8 mouse cellular contexts compared by ENCODE assay signal in the genomic region with DNA sequence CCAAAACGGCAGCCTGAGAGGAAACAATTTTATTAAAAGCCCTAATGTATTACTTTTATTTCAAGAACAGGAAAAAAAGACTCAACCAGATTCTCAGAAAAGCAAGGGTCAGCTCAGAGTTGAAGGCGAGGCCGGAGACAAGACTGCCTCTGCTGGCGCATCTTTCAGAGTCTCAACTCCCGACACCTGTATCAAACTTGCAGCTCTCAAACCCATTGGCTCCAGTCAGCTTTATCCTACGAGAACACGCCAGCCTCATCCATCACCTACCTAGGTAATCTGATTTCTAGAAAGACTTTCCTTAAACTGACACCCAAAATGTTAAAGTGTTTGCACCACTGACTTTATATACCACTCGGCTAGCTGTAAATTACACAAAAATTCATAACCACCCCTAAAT. TPM values are rescaled to one million over a fixed set of nuclear protein-coding genes. Genes with fewer than 3 reads are reported as not detected.
A peak's percentile ranks its signal among the peaks of the same experiment; 100 is the strongest.
DNase-seq lines count a peak whose midpoint lies in the region; ATAC-seq and TF ChIP-seq lines count a peak whose summit lies in the region.

No protein-coding gene starts in this region.

- no peaks in the 10 kb centered on the region for H3K27me3 ChIP-seq in heart, embryonic 13.5 days (replicated peaks)
- no peaks in the 10 kb centered on the region for H3K27me3 ChIP-seq in hindbrain, embryonic 11.5 days (ENCODE audit: control insufficient read depth, insufficient read depth, low read length)

- H3K4me2 ChIP-seq in heart, embryonic 13.5 days = peak overlapping the region; percentile 78
- H3K4me2 ChIP-seq in hindbrain, embryonic 11.5 days (replicated peaks; ENCODE audit: low read depth, low read length) = peak overlapping the region; percentile 58

- peak overlapping the region; percentile 92 for H3K4me3 ChIP-seq in heart, embryonic 13.5 days
- peak overlapping the region; percentile 76 to 91 for H3K4me3 ChIP-seq in ES-E14 (ENCODE audit: insufficient read depth in 1 of 2, low read depth in 1 of 2, low read length in 2 of 2, poor library complexity in 1 of 2, severe bottlenecking in 1 of 2)
- H3K4me3 ChIP-seq in hindbrain, embryonic 11.5 days (ENCODE audit: low read depth, low read length) = peak overlapping the region; percentile 76

- H3K4me1 ChIP-seq in heart, embryonic 13.5 days = peaks cover 17% of the 10 kb centered on the region
- H3K4me1 ChIP-seq in ES-E14 (ENCODE audit: control insufficient read depth in 2 of 2, insufficient read depth in 2 of 2, low read length in 2 of 2, poor library complexity in 1 of 2) = peaks cover 0 to 2% of the 10 kb centered on the region in 2 experiments; a peak in 1 of 4 replicates
- no peaks in the 10 kb centered on the region for H3K4me1 ChIP-seq in hindbrain, embryonic 11.5 days (replicated peaks; ENCODE audit: control insufficient read depth, insufficient read depth, low read length)

- H3K27ac ChIP-seq in heart, embryonic 13.5 days (replicated peaks) = peak overlapping the region; percentile 96
- H3K27ac ChIP-seq in ES-E14 (ENCODE audit: insufficient read depth, low read depth, low read length, poor library complexity, severe bottlenecking) = no peak overlapping the region
- 0 out of 2 replicates have a peak overlapping the region, but pooled peaks have one; percentile 94 for H3K27ac ChIP-seq in hindbrain, embryonic 11.5 days (ENCODE audit: low read depth, low read length)

- ATAC-seq in heart, embryonic 13.5 days (ENCODE audit: extremely low read depth, insufficient number of reproducible peaks, low FRiP score, low TSS enrichment) = no peak
- ATAC-seq in hindbrain, embryonic 11.5 days (ENCODE audit: low FRiP score) = no peak

- WGBS in heart, embryonic 13.5 days = 7% methylated on average over 8 of the region's 8 CpGs
- 10% methylated on average over 8 of the region's 8 CpGs for WGBS in hindbrain, embryonic 11.5 days

- intact Hi-C loops in heart, postnatal 10 days (cut with DNase I) = no loop called here

- H3K36me3 ChIP-seq in heart, embryonic 13.5 days = no peaks in the 10 kb centered on the region
- H3K36me3 ChIP-seq in ES-E14 (ENCODE audit: control insufficient read depth, insufficient read depth, low read length, poor library complexity, severe bottlenecking) = no peaks in the 10 kb centered on the region
- no peaks in the 10 kb centered on the region for H3K36me3 ChIP-seq in hindbrain, embryonic 11.5 days (ENCODE audit: control insufficient read depth, insufficient read depth, low read length)

- peak overlapping the region; percentile 93 for H3K9ac ChIP-seq in heart, embryonic 13.5 days
- H3K9ac ChIP-seq in ES-E14 (ENCODE audit: insufficient read depth, low read depth, low read length, poor library complexity, severe bottlenecking) = no peak overlapping the region; the same call in 1 of the 2 replicates
- H3K9ac ChIP-seq in hindbrain, embryonic 11.5 days (ENCODE audit: low read depth, low read length) = peak overlapping the region; percentile 87

- no peak for DNase-seq in heart, postnatal 10 days
- DNase-seq in ES-E14 (ENCODE audit: low read depth, low spot score) (no peak), liver (peak; percentile 75)
- DNase-seq in cerebellum, postnatal 36 days = peak; percentile 47 to 55
- peak; percentile 49 for DNase-seq in hindbrain, embryonic 11.5 days (ENCODE audit: low spot score)
- peak; percentile 57 for DNase-seq in retina, embryonic 14.5 days (ENCODE audit: low spot score)
- no peak for DNase-seq in urinary bladder, postnatal 14 days (ENCODE audit: low spot score)

- in situ Hi-C loops in ES-E14 (cut with MboI; ENCODE audit: low sequenced_read_pairs in 2 of 2, unreplicated experiment in 2 of 2) = loop anchor here in 1 of 2 experiments (10.0 kb wide), 1 partner anchor 177 kb away; a partner anchor contains a TSS

- H3K9me3 ChIP-seq in heart, embryonic 13.5 days = no peaks in the 10 kb centered on the region
- H3K9me3 ChIP-seq in ES-E14 (ENCODE audit: control insufficient read depth, insufficient read depth, low read depth, low read length) = no peaks in the 10 kb centered on the region
- no peaks in the 10 kb centered on the region for H3K9me3 ChIP-seq in hindbrain, embryonic 11.5 days (ENCODE audit: control insufficient read depth, low read length)

TF ChIP-seq in ES-E14, 5 proteins besides CTCF, POLR2A, EP300 and RAD21:
- TF ChIP-seq CHD2 (IDR thresholded peaks at IDR 0.05; ENCODE audit: low read depth, low read length) (no peak), MAFK (IDR thresholded peaks at IDR 0.05; ENCODE audit: insufficient read depth, low read depth, low read length) (no peak), ZC3H11A (IDR thresholded peaks at IDR 0.05; ENCODE audit: borderline replicate concordance, low read depth, low read length) (no peak), ZNF384 (IDR thresholded peaks at IDR 0.05; ENCODE audit: low read depth, low read length) (no peak), HCFC1 (IDR thresholded peaks at IDR 0.05; ENCODE audit: borderline replicate concordance, insufficient read depth, low read length) (no peak)

RNA-seq across cellular contexts. Expression of a gene that starts 1.1 kb away (rescaled TPM):
- 7.1 and 7.2 TPM in 2 replicates for polyA plus RNA-seq in heart, embryonic 13.5 days (2015; fragmentation: Nextera tagmentation; extraction: Ambion mirVana)
- total RNA-seq in heart, postnatal 10 days (2021) = 1 to 10 TPM; 7.3 to 8.4 TPM
- 8.7 and 9.4 TPM in 2 replicates for total RNA-seq in ES-E14 (2012; rRNA removed)
- polyA plus RNA-seq in hindbrain, embryonic 11.5 days (2014; fragmentation: Nextera tagmentation; extraction: Ambion mirVana) = 9.3 and 9.7 TPM in 2 replicates

RNA-seq across cellular contexts. Expression of a gene that starts 40.6 kb away (rescaled TPM):
- 39.7 and 41.2 TPM in 2 replicates for polyA plus RNA-seq in heart, embryonic 13.5 days (2015; fragmentation: Nextera tagmentation; extraction: Ambion mirVana)
- total RNA-seq in heart, postnatal 10 days (2021) = 1 to 10 TPM; 7.1 to 7.7 TPM
- 0.48 and 0.71 TPM in 2 replicates for total RNA-seq in ES-E14 (2012; rRNA removed)
- polyA plus RNA-seq in hindbrain, embryonic 11.5 days (2014; fragmentation: Nextera tagmentation; extraction: Ambion mirVana) = 4.9 and 7.3 TPM in 2 replicates

Comparison
In these comparisons a context has a peak if more than half of its experiments do, and no peak if none do; other contexts are left out.
1. DNase-seq: peak in cerebellum, postnatal 36 days (2 of 2), hindbrain, embryonic 11.5 days (single experiment), liver (single experiment) and retina, embryonic 14.5 days (single experiment); none in heart, postnatal 10 days (0 of 2), ES-E14 (single experiment) and urinary bladder, postnatal 14 days (single experiment).
2. Peak in every context shown above with its lines, with median percentiles within 50 percentile points of each other: H3K4me3 ChIP-seq.